Mouse (Mus musculus) kidney, embryonic 14.5 days (tissue): ENCODE results near the gene Plcb4. TPM values are rescaled to one million over a fixed set of nuclear protein-coding genes. Genes with fewer than 3 reads are reported as not detected.

Experiments used
- ATAC-seq: fragments of 200-750 bp; cut with Nextera tagmentation; 2 replicates; pipeline ENCODE4 v1.8.0; 2017; ENCODE audit warnings: moderate number of reproducible peaks, mild to moderate bottlenecking, moderate TSS enrichment, moderate library complexity; ENCODE audit not compliant: low FRiP score, low TSS enrichment
- H3K27ac ChIP-seq: fragments of 300-500 bp; sonication (generic); 2 replicates; pipeline ENCODE4 v1.5.1; 2014; ENCODE audit warnings: low read depth, mild to moderate bottlenecking, low read length, moderate library complexity, mixed read lengths
- H3K27me3 ChIP-seq: fragments of 300-500 bp; sonication (generic); 2 replicates; pipeline ENCODE4 v1.6.1; 2014; ENCODE audit warnings: mild to moderate bottlenecking, low read length; ENCODE audit not compliant: control insufficient read depth, insufficient read depth
- H3K36me3 ChIP-seq: fragments of 300-500 bp; sonication (generic); 2 replicates; pipeline ENCODE4 v1.6.1; 2014; ENCODE audit warnings: low read length, mixed read lengths; ENCODE audit not compliant: control insufficient read depth, insufficient read depth
- H3K4me1 ChIP-seq: fragments of 300-500 bp; sonication (generic); 2 replicates; pipeline ENCODE4 v1.6.1; 2014; ENCODE audit warnings: low read length, mixed read lengths; ENCODE audit not compliant: control insufficient read depth, insufficient read depth
- H3K4me2 ChIP-seq: fragments of 300-500 bp; sonication (generic); replicated peaks from 2 replicates; pipeline ENCODE4 v1.6.1; 2014; ENCODE audit warnings: low read depth, mild to moderate bottlenecking, low read length
- H3K4me3 ChIP-seq: fragments of 300-500 bp; sonication (generic); 2 replicates; pipeline ENCODE4 v1.5.1; 2014; ENCODE audit warnings: mild to moderate bottlenecking, low read length
- H3K9ac ChIP-seq: fragments of 300-500 bp; sonication (generic); 2 replicates; pipeline ENCODE4 v1.6.1; 2014; ENCODE audit warnings: low read depth, mild to moderate bottlenecking, low read length, moderate library complexity
- H3K9me3 ChIP-seq: fragments of 300-500 bp; sonication (generic); 2 replicates; pipeline ENCODE4 v1.6.1; 2016; ENCODE audit warnings: low read length; ENCODE audit not compliant: control insufficient read depth
- WGBS: fragments of 180-500 bp; shearing (Covaris S2); extraction: QIAGEN DNeasy Blood & Tissue Kit; methylation state at CpG from one replicate; pipeline ENCODE4 v1.1.7; 2014; 5-methylcytosine and 5-hydroxymethylcytosine counted together
- polyA plus RNA-seq: library from polyadenylated mRNA; unstranded; fragments of >200 nt; fragmentation: Nextera tagmentation; extraction: Ambion mirVana; gene quantifications from 2 replicates; pipeline ENCODE4 v1.2.1, GENCODE M21; 2014

Gene Plcb4
- polyA plus RNA-seq, result 19.7 and 21.2 TPM in 2 replicates

GRCm38 (mm10) chr2:135658486-135659390, at the start of gene Plcb4:
Gene Plcb4 (plus strand): TSS chr2:135659011.
- Histone ChIP-seq H3K4me1 (no peaks in the 10 kb centered on the region), H3K9me3 (no peaks in the 10 kb centered on the region), H3K4me3 (peak within 1 kb of the TSS; percentile 81), H3K27me3 (no peaks in the 10 kb centered on the region), H3K27ac (peak within 1 kb of the TSS; percentile 97), H3K9ac (peak within 1 kb of the TSS; percentile 91), H3K36me3 (no peaks in the 10 kb centered on the region), H3K4me2 (peak within 1 kb of the TSS; percentile 80)
- peak; percentile 95 for ATAC-seq
- whole genome bisulfite sequencing, result under 1% methylated on average over 66 of the region's 71 CpGs

GRCm38 (mm10) chr2:135614651-135615261, 44.1 kb upstream of the Plcb4 start:
- no peak overlapping the region for H3K9ac ChIP-seq
- no peaks in the 10 kb centered on the region for H3K27me3 ChIP-seq
- no peak for ATAC-seq
- H3K4me3 ChIP-seq, result no peak overlapping the region
- no peaks in the 10 kb centered on the region for H3K36me3 ChIP-seq
- H3K9me3 ChIP-seq, result no peaks in the 10 kb centered on the region
- no peak overlapping the region for H3K27ac ChIP-seq
- no peaks in the 10 kb centered on the region for H3K4me1 ChIP-seq
- 22% methylated on average over 4 of the region's 4 CpGs for WGBS
- no peak overlapping the region for H3K4me2 ChIP-seq

- Histone ChIP-seq H3K4me2 (no peak overlapping the region), H3K27me3 (no peaks in the 10 kb centered on the region), H3K4me3 (no peak overlapping the region), H3K36me3 (no peaks in the 10 kb centered on the region), H3K27ac (no peak overlapping the region), H3K4me1 (no peaks in the 10 kb centered on the region), H3K9ac (no peak overlapping the region), H3K9me3 (no peaks in the 10 kb centered on the region)
- 73% methylated on average over 1 of the region's 1 CpGs for WGBS
- ATAC-seq, result no peak
Measured at GRCm38 (mm10) chr2:135616090-135616489, 42.7 kb upstream of the Plcb4 start.

- Histone ChIP-seq H3K27me3 (no peaks in the 10 kb centered on the region), H3K9me3 (no peaks in the 10 kb centered on the region), H3K36me3 (no peaks in the 10 kb centered on the region), H3K27ac (no peak overlapping the region), H3K9ac (no peak overlapping the region), H3K4me2 (no peak overlapping the region), H3K4me3 (no peak overlapping the region), H3K4me1 (no peaks in the 10 kb centered on the region)
- no peak for ATAC-seq
Measured at GRCm38 (mm10) chr2:135618551-135618950, 40.3 kb upstream of the Plcb4 start.

GRCm38 (mm10) chr2:135619956-135620355, 38.9 kb upstream of the Plcb4 start:
- 58% methylated on average over 2 of the region's 2 CpGs for WGBS
- no peak for ATAC-seq
- no peak overlapping the region for H3K4me2 ChIP-seq
- no peak overlapping the region for H3K27ac ChIP-seq
- no peaks in the 10 kb centered on the region for H3K4me1 ChIP-seq
- H3K36me3 ChIP-seq, result no peaks in the 10 kb centered on the region
- H3K27me3 ChIP-seq, result no peaks in the 10 kb centered on the region
- no peak overlapping the region for H3K4me3 ChIP-seq
- no peak overlapping the region for H3K9ac ChIP-seq
- no peaks in the 10 kb centered on the region for H3K9me3 ChIP-seq

- WGBS, result 81% methylated on average over 2 of the region's 2 CpGs
- Histone ChIP-seq H3K4me3 (no peak overlapping the region), H3K36me3 (no peaks in the 10 kb centered on the region), H3K4me2 (no peak overlapping the region), H3K9me3 (no peaks in the 10 kb centered on the region), H3K27ac (no peak overlapping the region), H3K27me3 (no peaks in the 10 kb centered on the region), H3K9ac (no peak overlapping the region), H3K4me1 (no peaks in the 10 kb centered on the region)
- no peak for ATAC-seq
Measured at GRCm38 (mm10) chr2:135627821-135628220, 31.0 kb upstream of the Plcb4 start.

GRCm38 (mm10) chr2:135637227-135637626, 21.6 kb upstream of the Plcb4 start:
- Histone ChIP-seq H3K9ac (no peak overlapping the region), H3K4me1 (no peaks in the 10 kb centered on the region), H3K4me3 (no peak overlapping the region), H3K27me3 (no peaks in the 10 kb centered on the region), H3K36me3 (no peaks in the 10 kb centered on the region), H3K27ac (no peak overlapping the region), H3K9me3 (no peaks in the 10 kb centered on the region), H3K4me2 (no peak overlapping the region)
- no peak for ATAC-seq
- 86% methylated on average over 2 of the region's 2 CpGs for WGBS

GRCm38 (mm10) chr2:135641002-135641401, 17.8 kb upstream of the Plcb4 start:
- Histone ChIP-seq H3K9me3 (no peaks in the 10 kb centered on the region; the same call in 1 of the 2 replicates), H3K36me3 (no peaks in the 10 kb centered on the region), H3K4me2 (no peak overlapping the region), H3K4me3 (no peak overlapping the region), H3K9ac (no peak overlapping the region), H3K27me3 (no peaks in the 10 kb centered on the region), H3K4me1 (no peaks in the 10 kb centered on the region), H3K27ac (no peak overlapping the region)
- no peak for ATAC-seq
- 81% methylated on average over 1 of the region's 1 CpGs for WGBS

GRCm38 (mm10) chr2:135641636-135642035, 17.2 kb upstream of the Plcb4 start:
- Histone ChIP-seq H3K27ac (no peak overlapping the region), H3K4me2 (no peak overlapping the region), H3K9ac (no peak overlapping the region), H3K4me3 (no peak overlapping the region), H3K4me1 (no peaks in the 10 kb centered on the region), H3K9me3 (no peaks in the 10 kb centered on the region; the same call in 1 of the 2 replicates), H3K36me3 (no peaks in the 10 kb centered on the region), H3K27me3 (no peaks in the 10 kb centered on the region)
- no peak for ATAC-seq
- WGBS, result 85% methylated on average over 2 of the region's 2 CpGs
